8 mouse cellular contexts compared by ENCODE assay signal in genomic region chr2:104095741-104096213, GRCm38 (mm10). TPM values are rescaled to one million over a fixed set of nuclear protein-coding genes. Genes with fewer than 3 reads are reported as not detected.
A peak's percentile ranks its signal among the peaks of the same experiment; 100 is the strongest.
DNase-seq lines count a peak whose midpoint lies in the region; ATAC-seq and TF ChIP-seq lines count a peak whose summit lies in the region.

Cd59a (plus strand) TSS chr2:104095801.

- no peaks in the 10 kb centered on the region for H3K36me3 ChIP-seq in embryonic facial prominence, embryonic 14.5 days (ENCODE audit: control insufficient read depth, insufficient read depth, low read length)
- no peaks in the 10 kb centered on the region for H3K36me3 ChIP-seq in kidney, adult 2 months (ENCODE audit: control insufficient read depth, insufficient read depth, low read length)
- no peaks in the 10 kb centered on the region for H3K36me3 ChIP-seq in limb, embryonic 11.5 days (ENCODE audit: control insufficient read depth, insufficient read depth, low read length)
- no peaks in the 10 kb centered on the region for H3K36me3 ChIP-seq in midbrain, embryonic 12.5 days

- ATAC-seq in embryonic facial prominence, embryonic 14.5 days (ENCODE audit: low read depth): peak; percentile 92
- peak; percentile 86 for ATAC-seq in limb, embryonic 11.5 days (ENCODE audit: insufficient number of reproducible peaks, low FRiP score, low TSS enrichment, low read depth)
- ATAC-seq in midbrain, embryonic 12.5 days (ENCODE audit: low FRiP score, low read depth): peak; percentile 87

- H3K9me3 ChIP-seq in embryonic facial prominence, embryonic 14.5 days (ENCODE audit: control insufficient read depth, low read length): no peaks in the 10 kb centered on the region
- H3K9me3 ChIP-seq in limb, embryonic 11.5 days (ENCODE audit: control insufficient read depth, low read length): no peaks in the 10 kb centered on the region
- H3K9me3 ChIP-seq in midbrain, embryonic 12.5 days: no peaks in the 10 kb centered on the region

- H3K27me3 ChIP-seq in embryonic facial prominence, embryonic 14.5 days (replicated peaks; ENCODE audit: control insufficient read depth, insufficient read depth, low read length): no peaks in the 10 kb centered on the region
- no peaks in the 10 kb centered on the region for H3K27me3 ChIP-seq in kidney, adult 2 months (replicated peaks; ENCODE audit: control insufficient read depth, insufficient read depth, low read length)
- H3K27me3 ChIP-seq in limb, embryonic 11.5 days (ENCODE audit: control insufficient read depth, insufficient read depth, low read length): no peaks in the 10 kb centered on the region
- no peaks in the 10 kb centered on the region for H3K27me3 ChIP-seq in midbrain, embryonic 12.5 days

- H3K9ac ChIP-seq in embryonic facial prominence, embryonic 14.5 days (ENCODE audit: low read depth, low read length): peak within 1 kb of the TSS; percentile 55
- H3K9ac ChIP-seq in limb, embryonic 11.5 days (ENCODE audit: low read length): peak within 1 kb of the TSS; percentile 28
- H3K9ac ChIP-seq in midbrain, embryonic 12.5 days (replicated peaks): peak within 1 kb of the TSS; percentile 57

- H3K4me3 ChIP-seq in embryonic facial prominence, embryonic 14.5 days (ENCODE audit: low read depth, low read length): peak within 1 kb of the TSS; percentile 47
- peak within 1 kb of the TSS; percentile 79 for H3K4me3 ChIP-seq in kidney, adult 2 months (ENCODE audit: insufficient read depth, low read depth, low read length)
- peak within 1 kb of the TSS; percentile 42 for H3K4me3 ChIP-seq in limb, embryonic 11.5 days (ENCODE audit: low read depth, low read length)
- peak within 1 kb of the TSS; percentile 45 for H3K4me3 ChIP-seq in midbrain, embryonic 12.5 days

- H3K4me2 ChIP-seq in embryonic facial prominence, embryonic 14.5 days (ENCODE audit: low read depth, low read length): peak within 1 kb of the TSS; percentile 70
- peak within 1 kb of the TSS; percentile 56 for H3K4me2 ChIP-seq in limb, embryonic 11.5 days (ENCODE audit: low read depth, severe bottlenecking)
- H3K4me2 ChIP-seq in midbrain, embryonic 12.5 days (replicated peaks): peak within 1 kb of the TSS; percentile 55

- DNase-seq in 3T3-L1 (ENCODE audit: low read depth, low spot score): peak; percentile 97
- peak; percentile 39 to 54 for DNase-seq in adrenal gland, postnatal 4 days (ENCODE audit: low spot score in 2 of 2)
- peak; percentile 91 for DNase-seq in embryonic facial prominence, embryonic 14.5 days (ENCODE audit: low spot score)
- DNase-seq in heart, adult 18-20 months: peak; percentile 93
- peak; percentile 95 for DNase-seq in kidney, adult 2 months
- DNase-seq in limb, embryonic 11.5 days (ENCODE audit: low spot score): peak; percentile 81
- peak; percentile 45 to 60 for DNase-seq in spleen, adult 18-20 months

- 3% methylated on average over 15 of the region's 15 CpGs for WGBS in embryonic facial prominence, embryonic 14.5 days
- WGBS in kidney, adult 2 months: 3% methylated on average over 15 of the region's 15 CpGs
- 9% methylated on average over 15 of the region's 15 CpGs for WGBS in limb, embryonic 11.5 days
- 5% methylated on average over 15 of the region's 15 CpGs for WGBS in midbrain, embryonic 12.5 days

- peak within 1 kb of the TSS; percentile 54 for H3K27ac ChIP-seq in embryonic facial prominence, embryonic 14.5 days (replicated peaks; ENCODE audit: low read depth, low read length)
- peak within 1 kb of the TSS; percentile 94 for H3K27ac ChIP-seq in kidney, adult 2 months (ENCODE audit: insufficient read depth, low read depth, low read length)
- no peak within 1 kb of the TSS; the same call in 1 of the 2 replicates for H3K27ac ChIP-seq in limb, embryonic 11.5 days (replicated peaks; ENCODE audit: low read depth, low read length)
- H3K27ac ChIP-seq in midbrain, embryonic 12.5 days (replicated peaks): peak within 1 kb of the TSS; percentile 74

- no peaks in the 10 kb centered on the region for H3K4me1 ChIP-seq in embryonic facial prominence, embryonic 14.5 days (ENCODE audit: control insufficient read depth, insufficient read depth, low read length)
- no peaks in the 10 kb centered on the region; the same call in 1 of the 2 replicates for H3K4me1 ChIP-seq in kidney, adult 2 months (ENCODE audit: control insufficient read depth, insufficient read depth, low read length)
- 0 out of 2 replicates have a peak, but pooled peaks cover 3% of the 10 kb centered on the region for H3K4me1 ChIP-seq in limb, embryonic 11.5 days (ENCODE audit: control insufficient read depth, insufficient read depth, low read length)
- peaks cover 11% of the 10 kb centered on the region for H3K4me1 ChIP-seq in midbrain, embryonic 12.5 days

- peak; percentile 48 for TF ChIP-seq POLR2A in kidney, adult 2 months (IDR thresholded peaks at IDR 0.05; ENCODE audit: low read depth, low read length)

- TF ChIP-seq CTCF in kidney, adult 2 months (conservative IDR thresholded peaks at IDR 0.05; ENCODE audit: insufficient read depth, insufficient read length, low read depth, low read length): no peak

RNA-seq across cellular contexts. Expression of gene Cd59a, which starts in this region (rescaled TPM):
- total RNA-seq in adrenal gland, postnatal 4 days (2021): 10 to 100 TPM; 26.6 to 28.4 TPM
- 23.5 TPM in 2 replicates for polyA plus RNA-seq in embryonic facial prominence, embryonic 14.5 days (2014; fragmentation: Nextera tagmentation; extraction: Ambion mirVana)
- total RNA-seq in heart, adult 18-20 months (2021): 10 to 100 TPM; 46.8 to 57.9 TPM
- 31.1 and 31.6 TPM in 2 replicates for polyA plus RNA-seq in kidney, adult 2 months (2012; rRNA removed)
- polyA plus RNA-seq in limb, embryonic 11.5 days (2014; fragmentation: Nextera tagmentation; extraction: Ambion mirVana): 18.2 and 19.2 TPM in 2 replicates
- polyA plus RNA-seq in midbrain, embryonic 12.5 days (2016; fragmentation: Nextera tagmentation; extraction: Ambion mirVana): 22.5 and 25.0 TPM in 2 replicates

Comparison
In these comparisons a context has a peak if more than half of its experiments do, and no peak if none do; other contexts are left out.
1. DNase-seq: peak in every context shown above with its lines; median percentile 97 in 3T3-L1; 95 in kidney, adult 2 months; 93 in heart, adult 18-20 months; 91 in embryonic facial prominence, embryonic 14.5 days; 81 in limb, embryonic 11.5 days; 52 in spleen, adult 18-20 months; 46 in adrenal gland, postnatal 4 days.